Mouse (Mus musculus) heart, postnatal 0 days (tissue): ENCODE measurements around the gene Gimap9.

ENCODE experiments used
- CTCF ChIP-seq: IDR thresholded peaks from 2 replicates; pipeline ENCODE4 v1.5.1; 2016; ENCODE audit warnings: antibody characterized with exemption, control low read depth, low read depth
- EP300 ChIP-seq: IDR thresholded peaks from 2 replicates; pipeline ENCODE4 v1.6.1; 2016; ENCODE audit warnings: antibody characterized with exemption, low read depth

GRCm38 (mm10) chr6:48702146-48702545 lies 26.2 kb downstream of the Gimap9 start:
- no peak for TF ChIP-seq CTCF
- no peak for TF ChIP-seq EP300
